Mouse (Mus musculus) ovary, adult 18-20 months (tissue): Measurements from ENCODE around the gene Cnn1.
"Not testable (repeated sequence)": the region's sequence is repeated elsewhere in the genome, so short reads cannot be mapped to it uniquely, and the experiment has no call there.

ENCODE experiments used
- DNase-seq: peaks from one replicate; pipeline ENCODE4 v3.0.0; 2022; ENCODE audit warnings: low spot score, mixed read lengths

Cnn1 gene

GRCm38 (mm10) chr9:22125246-22126027, 26.4 kb downstream of the Cnn1 start:
- DNase-seq = no peak

- peak; percentile 48 for DNase-seq
Measured at GRCm38 (mm10) chr9:22131226-22131981, 32.4 kb downstream of the Cnn1 start.

GRCm38 (mm10) chr9:22132220-22132619, 33.2 kb downstream of the Cnn1 start:
- no peak for DNase-seq

GRCm38 (mm10) chr9:22134246-22134890, 35.4 kb downstream of the Cnn1 start:
- no peak for DNase-seq

- DNase-seq = no peak
Measured at GRCm38 (mm10) chr9:22134988-22135643, 36.1 kb downstream of the Cnn1 start.

GRCm38 (mm10) chr9:22135644-22136390, 36.8 kb downstream of the Cnn1 start, which contains the start of gene Acp5:
Acp5 (minus strand) TSS chr9:22135711.
- no peak for DNase-seq

- DNase-seq = no peak
Measured at GRCm38 (mm10) chr9:22136765-22137547, 37.9 kb downstream of the Cnn1 start.

GRCm38 (mm10) chr9:22138480-22138879, 39.5 kb downstream of the Cnn1 start:
- no peak for DNase-seq

GRCm38 (mm10) chr9:22139746-22140145, 40.7 kb downstream of the Cnn1 start:
- DNase-seq = no peak

- DNase-seq = peak; percentile 64
Measured at GRCm38 (mm10) chr9:22143108-22144037, 44.4 kb downstream of the Cnn1 start.

- no peak for DNase-seq
Measured at GRCm38 (mm10) chr9:22144304-22144965, 45.4 kb downstream of the Cnn1 start.

GRCm38 (mm10) chr9:22149426-22150248, 50.6 kb downstream of the Cnn1 start:
- DNase-seq = no peak

- DNase-seq = not testable (repeated sequence)
Measured at GRCm38 (mm10) chr9:22150249-22150693, 51.3 kb downstream of the Cnn1 start.

- no peak for DNase-seq
Measured at GRCm38 (mm10) chr9:22150946-22151345, 51.9 kb downstream of the Cnn1 start.

- DNase-seq = no peak
Measured at GRCm38 (mm10) chr9:22153810-22154209, 54.8 kb downstream of the Cnn1 start.

GRCm38 (mm10) chr9:22155614-22156013, 56.6 kb downstream of the Cnn1 start:
- DNase-seq = no peak

- peak; percentile 97 for DNase-seq
Measured at GRCm38 (mm10) chr9:22156497-22157245, 57.7 kb downstream of the Cnn1 start, which contains the start of gene Pigyl. Pigyl (plus strand) TSS chr9:22156846.
